Mouse (Mus musculus) layer of hippocampus, postnatal 25 days (tissue): ENCODE measurements around the gene Tox3. TPM values are rescaled to one million over a fixed set of nuclear protein-coding genes. Genes with fewer than 3 reads are reported as not detected.

Experiments
- DNase-seq, 2 experiments: peaks; one replicate each; pipeline ENCODE4 v3.0.0; 2022; ENCODE audit warnings: mixed read lengths in 2 of 2, low spot score in 1 of 2; ENCODE audit errors: extremely low spot score in 1 of 2
- total RNA-seq, 2 experiments: library from RNA; stranded (reverse); gene quantifications; 2 replicates each; pipeline ENCODE4 v1.2.3; 2021

Gene Tox3
- total RNA-seq: 10 to 100 TPM; 12.4 to 12.7 TPM

- DNase-seq: peak; percentile 27 to 44
Measured at GRCm38 (mm10) chr8:90348178-90348925, at the start of gene Tox3. Tox3 (minus strand) TSS chr8:90348343.

- no peak for DNase-seq
Measured at GRCm38 (mm10) chr8:90392643-90393042, 44.5 kb upstream of the Tox3 start.

GRCm38 (mm10) chr8:90391483-90392074 lies 43.4 kb upstream of the Tox3 start:
- no peak for DNase-seq

GRCm38 (mm10) chr8:90390827-90391226 lies 42.7 kb upstream of the Tox3 start:
- DNase-seq: no peak

GRCm38 (mm10) chr8:90379064-90379463 lies 30.9 kb upstream of the Tox3 start:
- no peak for DNase-seq

GRCm38 (mm10) chr8:90378036-90378435 lies 29.9 kb upstream of the Tox3 start:
- DNase-seq: no peak

- no peak for DNase-seq
Measured at GRCm38 (mm10) chr8:90371611-90372222, 23.6 kb upstream of the Tox3 start.

- DNase-seq: no peak
Measured at GRCm38 (mm10) chr8:90369876-90370275, 21.7 kb upstream of the Tox3 start.

- no peak for DNase-seq
Measured at GRCm38 (mm10) chr8:90356729-90357128, 8.6 kb upstream of the Tox3 start.

- no peak for DNase-seq
Measured at GRCm38 (mm10) chr8:90354782-90355181, 6.6 kb upstream of the Tox3 start.

- no peak for DNase-seq
Measured at GRCm38 (mm10) chr8:90353960-90354540, 5.9 kb upstream of the Tox3 start.

- DNase-seq: no peak
Measured at GRCm38 (mm10) chr8:90353499-90353898, 5.4 kb upstream of the Tox3 start.

- DNase-seq: no peak
Measured at GRCm38 (mm10) chr8:90352991-90353390, 4.8 kb upstream of the Tox3 start.

GRCm38 (mm10) chr8:90349709-90350562 lies 1.8 kb upstream of the Tox3 start:
- DNase-seq: no peak

GRCm38 (mm10) chr8:90348926-90349683 lies 962 bp upstream of the Tox3 start:
- no peak for DNase-seq

GRCm38 (mm10) chr8:90347581-90348177 lies 464 bp downstream of the Tox3 start:
- no peak for DNase-seq

GRCm38 (mm10) chr8:90346880-90347535 lies 1.1 kb downstream of the Tox3 start:
- no peak for DNase-seq

- no peak for DNase-seq
Measured at GRCm38 (mm10) chr8:90346138-90346879, 1.8 kb downstream of the Tox3 start.
